In the genomic region with DNA sequence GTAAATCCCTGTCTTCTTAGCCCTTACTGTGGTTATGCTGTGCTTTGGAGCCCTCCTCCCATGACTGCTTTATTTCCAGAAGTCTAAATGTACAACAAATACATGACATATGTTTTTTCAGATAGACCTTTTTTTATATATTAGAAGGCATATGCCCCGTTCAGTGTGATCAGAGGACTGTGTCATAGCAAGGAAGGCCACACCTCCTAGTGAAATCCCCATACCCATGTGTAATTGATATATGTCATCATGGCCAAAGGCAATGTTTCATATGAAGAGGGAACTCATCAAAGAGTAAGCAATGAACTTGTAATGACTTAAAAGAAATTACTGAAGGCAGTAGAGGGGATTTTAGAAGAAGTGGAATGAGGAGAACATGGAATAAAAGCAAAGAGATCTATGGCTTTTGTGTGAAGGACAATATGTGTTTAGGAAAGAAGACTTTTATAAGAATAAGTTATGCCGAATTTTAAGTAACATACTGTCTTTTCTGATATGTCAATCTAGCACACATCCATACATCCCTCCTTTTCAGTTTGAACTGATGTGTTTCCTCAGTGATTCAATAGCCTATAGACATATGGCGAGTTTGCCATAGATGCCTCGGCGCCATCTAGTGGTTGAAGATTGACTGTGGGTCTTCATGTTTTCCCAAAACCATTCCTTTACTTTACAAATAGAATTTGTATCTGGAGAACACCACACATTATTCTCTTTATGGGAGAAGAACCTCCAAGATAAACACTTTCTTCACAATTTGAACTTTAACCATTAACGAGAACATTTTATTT, we compare ENCODE assay signal across 9 mouse cellular contexts.
DNase-seq lines count a peak whose midpoint lies in the region; ATAC-seq and TF ChIP-seq lines count a peak whose summit lies in the region.
"Had no signal": no experiment of that assay in that cellular context is flagged by ENCODE, and none has a peak within 500 bp of the region (broad histone marks: within the 10 kb centered on the region; RNA-seq: fewer than 3 reads in every experiment).

No protein-coding gene starts in this region.

- H3K4me3 ChIP-seq in intestine, postnatal 0 days (ENCODE audit: low read depth, low read length), result no peak overlapping the region
- no peak overlapping the region for H3K4me3 ChIP-seq in intestine, embryonic 16.5 days (ENCODE audit: low read length)
- no peak overlapping the region for H3K4me3 ChIP-seq in hindbrain, embryonic 13.5 days
- H3K4me3 ChIP-seq in midbrain, postnatal 0 days (ENCODE audit: low read depth, low read length), result no peak overlapping the region
- H3K4me3 ChIP-seq: liver, embryonic 15.5 days had no signal

- no peaks in the 10 kb centered on the region for H3K9me3 ChIP-seq in intestine, postnatal 0 days (ENCODE audit: control insufficient read depth)
- no peaks in the 10 kb centered on the region for H3K9me3 ChIP-seq in intestine, embryonic 16.5 days (ENCODE audit: control insufficient read depth, low read length)
- H3K9me3 ChIP-seq in hindbrain, embryonic 13.5 days, result no peaks in the 10 kb centered on the region
- no peaks in the 10 kb centered on the region for H3K9me3 ChIP-seq in midbrain, postnatal 0 days (ENCODE audit: low read length)
- H3K9me3 ChIP-seq: liver, embryonic 15.5 days had no signal

- peak; percentile 60 for DNase-seq in adipocyte (ENCODE audit: low spot score)
- DNase-seq in embryo, embryonic 11.5 days (ENCODE audit: low read depth, low spot score), result peak; percentile 57
- DNase-seq in left cerebral cortex, adult 9 months (ENCODE audit: low spot score in 2 of 2), result peak; percentile 8 to 81
- peak; percentile 82 for DNase-seq in midbrain, postnatal 0 days (ENCODE audit: low spot score)
- peak; percentile 51 for DNase-seq in thymus, postnatal 4 days

- H3K27ac ChIP-seq in intestine, postnatal 0 days (ENCODE audit: low read depth, low read length), result no peak overlapping the region
- no peak overlapping the region for H3K27ac ChIP-seq in intestine, embryonic 16.5 days (ENCODE audit: low read length)
- no peak overlapping the region for H3K27ac ChIP-seq in hindbrain, embryonic 13.5 days
- H3K27ac ChIP-seq in midbrain, postnatal 0 days (ENCODE audit: low read depth, low read length), result no peak overlapping the region
- H3K27ac ChIP-seq: liver, embryonic 15.5 days had no signal

- peak; percentile 91 for TF ChIP-seq CTCF in intestine, postnatal 0 days (IDR thresholded peaks at IDR 0.05; ENCODE audit: low read depth)
- TF ChIP-seq CTCF in midbrain, postnatal 0 days (IDR thresholded peaks at IDR 0.05), result peak; percentile 75

- H3K4me2 ChIP-seq in intestine, postnatal 0 days (replicated peaks; ENCODE audit: low read depth), result no peak overlapping the region
- no peak overlapping the region for H3K4me2 ChIP-seq in intestine, embryonic 16.5 days (ENCODE audit: low read depth, low read length)
- no peak overlapping the region for H3K4me2 ChIP-seq in hindbrain, embryonic 13.5 days
- no peak overlapping the region for H3K4me2 ChIP-seq in midbrain, postnatal 0 days (ENCODE audit: low read depth, low read length, poor library complexity, severe bottlenecking)
- H3K4me2 ChIP-seq: liver, embryonic 15.5 days had no signal

- WGBS in intestine, postnatal 0 days, result 17% methylated on average over 6 of the region's 6 CpGs
- 15% methylated on average over 6 of the region's 6 CpGs for WGBS in intestine, embryonic 16.5 days
- 15% methylated on average over 6 of the region's 6 CpGs for WGBS in hindbrain, embryonic 13.5 days
- 22% methylated on average over 6 of the region's 6 CpGs for WGBS in midbrain, postnatal 0 days

- ATAC-seq in intestine, postnatal 0 days, result no peak
- no peak for ATAC-seq in intestine, embryonic 16.5 days
- ATAC-seq in hindbrain, embryonic 13.5 days (ENCODE audit: low FRiP score), result 0 out of 2 replicates have a peak, but pooled peaks have one; percentile 39
- ATAC-seq in midbrain, postnatal 0 days (ENCODE audit: low FRiP score), result no peak

- no peak overlapping the region for H3K9ac ChIP-seq in intestine, postnatal 0 days (ENCODE audit: low read depth, low read length)
- no peak overlapping the region for H3K9ac ChIP-seq in intestine, embryonic 16.5 days (ENCODE audit: low read depth, low read length)
- no peak overlapping the region for H3K9ac ChIP-seq in hindbrain, embryonic 13.5 days
- H3K9ac ChIP-seq in midbrain, postnatal 0 days (replicated peaks; ENCODE audit: low read length, poor library complexity, severe bottlenecking), result no peak overlapping the region
- H3K9ac ChIP-seq: liver, embryonic 15.5 days had no signal

- no peaks in the 10 kb centered on the region for H3K4me1 ChIP-seq in intestine, postnatal 0 days (replicated peaks; ENCODE audit: control insufficient read depth, insufficient read depth, low read length)
- H3K4me1 ChIP-seq in intestine, embryonic 16.5 days (ENCODE audit: control insufficient read depth, insufficient read depth, low read length), result no peaks in the 10 kb centered on the region
- no peaks in the 10 kb centered on the region; the same call in 1 of the 2 replicates for H3K4me1 ChIP-seq in hindbrain, embryonic 13.5 days (replicated peaks)
- no peaks in the 10 kb centered on the region for H3K4me1 ChIP-seq in midbrain, postnatal 0 days (ENCODE audit: insufficient read depth, low read length)
- H3K4me1 ChIP-seq: liver, embryonic 15.5 days had no signal

- H3K36me3 ChIP-seq in intestine, postnatal 0 days (ENCODE audit: control insufficient read depth, insufficient read depth), result no peaks in the 10 kb centered on the region
- H3K36me3 ChIP-seq in intestine, embryonic 16.5 days (ENCODE audit: control insufficient read depth, insufficient read depth, low read length), result no peaks in the 10 kb centered on the region
- no peaks in the 10 kb centered on the region for H3K36me3 ChIP-seq in hindbrain, embryonic 13.5 days
- H3K36me3 ChIP-seq in midbrain, postnatal 0 days (ENCODE audit: insufficient read depth, low read length), result no peaks in the 10 kb centered on the region
- H3K36me3 ChIP-seq: liver, embryonic 15.5 days had no signal

- H3K27me3 ChIP-seq in intestine, postnatal 0 days (replicated peaks; ENCODE audit: control insufficient read depth, insufficient read depth, low read length), result no peaks in the 10 kb centered on the region
- H3K27me3 ChIP-seq in intestine, embryonic 16.5 days (replicated peaks; ENCODE audit: control insufficient read depth, insufficient read depth, low read length), result no peaks in the 10 kb centered on the region
- H3K27me3 ChIP-seq in hindbrain, embryonic 13.5 days, result no peaks in the 10 kb centered on the region
- H3K27me3 ChIP-seq in midbrain, postnatal 0 days (ENCODE audit: insufficient read depth, low read length), result no peaks in the 10 kb centered on the region
- H3K27me3 ChIP-seq: liver, embryonic 15.5 days had no signal
